Mouse (Mus musculus) midbrain, embryonic 10.5 days (tissue): ENCODE results near the gene Crtam. TPM values are rescaled to one million over a fixed set of nuclear protein-coding genes. Genes with fewer than 3 reads are reported as not detected.

Source experiments
- DNase-seq: peaks from one replicate; pipeline ENCODE4 v3.0.0-alpha.2; 2017; ENCODE audit warnings: low spot score
- H3K27ac ChIP-seq: fragments of 300-500 bp; sonication (generic); replicated peaks from 2 replicates; pipeline ENCODE4 v1.5.1; 2016; ENCODE audit warnings: mild to moderate bottlenecking
- H3K27me3 ChIP-seq: fragments of 300-500 bp; sonication (generic); 2 replicates; pipeline ENCODE4 v1.6.1; 2016; ENCODE audit warnings: low read depth, mild to moderate bottlenecking; ENCODE audit not compliant: poor library complexity, severe bottlenecking
- H3K36me3 ChIP-seq: fragments of 300-500 bp; sonication (generic); 2 replicates; pipeline ENCODE4 v1.6.1; 2016; ENCODE audit warnings: mild to moderate bottlenecking, moderate library complexity
- H3K4me1 ChIP-seq: fragments of 300-500 bp; sonication (generic); 2 replicates; pipeline ENCODE4 v1.6.1; 2016
- H3K4me3 ChIP-seq: fragments of 300-500 bp; sonication (generic); 2 replicates; pipeline ENCODE4 v1.5.1; 2016; ENCODE audit warnings: mild to moderate bottlenecking, moderate library complexity
- H3K9me3 ChIP-seq: fragments of 300-500 bp; sonication (generic); replicated peaks from 2 replicates; pipeline ENCODE4 v1.6.1; 2016; ENCODE audit warnings: mild to moderate bottlenecking
- WGBS: fragments of 180-500 bp; shearing (Covaris S2); methylation state at CpG from one replicate; pipeline ENCODE4 v1.1.7; 2016; 5-methylcytosine and 5-hydroxymethylcytosine counted together
- polyA plus RNA-seq: library from polyadenylated mRNA; unstranded; fragments of >200 nt; fragmentation: Nextera tagmentation; extraction: Ambion mirVana; gene quantifications from 2 replicates; pipeline ENCODE4 v1.2.1, GENCODE M21; 2016

Crtam gene
- polyA plus RNA-seq, 1 experiment from 2014 or later = not detected

DNA sequence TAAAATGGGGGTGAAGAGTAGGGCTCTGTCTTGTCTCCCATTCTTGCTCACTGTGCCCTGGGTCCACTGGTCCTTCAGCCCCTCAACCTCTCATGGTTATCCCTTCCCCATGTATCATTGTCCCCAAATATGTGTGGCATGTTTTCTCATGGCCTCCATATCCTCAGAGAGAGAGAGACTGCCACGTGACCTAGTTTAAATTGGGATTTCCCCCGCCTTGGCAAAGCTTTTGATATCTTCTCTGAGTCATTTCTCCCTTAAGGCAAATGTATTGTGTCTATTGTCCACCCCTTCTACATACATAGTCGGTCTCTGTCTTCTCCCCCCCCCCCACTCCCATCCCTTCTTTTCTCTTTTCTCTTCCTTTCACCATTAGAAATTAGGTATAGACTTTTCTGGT, 71.1 kb downstream of the Crtam start:
- no peak overlapping the region for H3K27ac ChIP-seq
- H3K4me3 ChIP-seq = no peak overlapping the region
- no peaks in the 10 kb centered on the region for H3K36me3 ChIP-seq
- no peaks in the 10 kb centered on the region for H3K4me1 ChIP-seq
- no peak for DNase-seq
- 79% methylated on average over 3 of the region's 3 CpGs for WGBS
- no peaks in the 10 kb centered on the region for H3K9me3 ChIP-seq
- H3K27me3 ChIP-seq = no peaks in the 10 kb centered on the region; the same call in 1 of the 2 replicates

DNA sequence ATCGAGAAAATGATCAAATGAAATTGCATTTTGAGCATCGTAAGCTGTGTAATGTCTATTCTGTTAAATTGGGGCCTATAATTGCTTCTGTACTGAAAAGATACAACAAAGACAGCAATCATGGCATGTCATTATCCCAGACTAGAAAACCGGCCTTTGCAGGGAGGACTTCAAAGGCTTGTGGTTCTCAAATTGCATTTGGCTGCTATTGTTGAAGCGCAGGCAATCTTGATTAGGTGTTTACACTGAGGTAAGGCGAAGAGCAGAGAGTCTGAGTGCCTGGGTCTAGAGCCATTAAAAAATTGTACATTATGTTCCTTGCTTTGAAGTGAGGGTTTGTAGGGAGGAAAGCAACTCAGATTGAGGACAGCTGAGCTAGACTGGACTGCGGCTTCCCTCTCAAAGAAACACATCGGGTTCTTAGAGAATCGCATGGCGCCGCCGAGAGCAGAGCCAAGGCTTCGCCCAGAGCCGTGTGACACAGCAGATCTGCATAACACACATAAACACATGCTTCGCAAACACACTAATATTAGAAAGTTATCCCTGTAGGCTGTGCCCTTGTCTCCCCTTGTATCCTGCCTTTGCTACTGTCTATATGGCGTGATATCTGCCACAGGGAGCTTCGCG, 77.0 kb downstream of the Crtam start:
- WGBS = 78% methylated on average over 17 of the region's 17 CpGs
- DNase-seq = no peak
- H3K27ac ChIP-seq = no peak overlapping the region

More for the DNA sequence above, 77.0 kb downstream of the Crtam start:
- no peaks in the 10 kb centered on the region for H3K36me3 ChIP-seq
- H3K9me3 ChIP-seq = no peaks in the 10 kb centered on the region
- no peak overlapping the region for H3K4me3 ChIP-seq
- H3K27me3 ChIP-seq = no peaks in the 10 kb centered on the region; the same call in 1 of the 2 replicates
- peaks cover 5% of the 10 kb centered on the region; the same call in 1 of the 2 replicates for H3K4me1 ChIP-seq

Other genes starting within 250 kb of the Crtam start
- 3,165 and 3,904 TPM in 2 replicates for gene Hspa8, start 203.6 kb downstream of the Crtam start, polyA plus RNA-seq
- gene Bsx, start 130.5 kb downstream of the Crtam start, polyA plus RNA-seq = 0.15 and 0.83 TPM in 2 replicates
- 1.5 and 2.1 TPM in 2 replicates for gene Jhy, start 40.5 kb downstream of the Crtam start, polyA plus RNA-seq
- 5.8 and 6.3 TPM in 2 replicates for gene Ubash3b, start 157.1 kb upstream of the Crtam start, polyA plus RNA-seq